Mouse (Mus musculus): ENCODE measurements around the gene Zfp11.

Gene Zfp11

DNA sequence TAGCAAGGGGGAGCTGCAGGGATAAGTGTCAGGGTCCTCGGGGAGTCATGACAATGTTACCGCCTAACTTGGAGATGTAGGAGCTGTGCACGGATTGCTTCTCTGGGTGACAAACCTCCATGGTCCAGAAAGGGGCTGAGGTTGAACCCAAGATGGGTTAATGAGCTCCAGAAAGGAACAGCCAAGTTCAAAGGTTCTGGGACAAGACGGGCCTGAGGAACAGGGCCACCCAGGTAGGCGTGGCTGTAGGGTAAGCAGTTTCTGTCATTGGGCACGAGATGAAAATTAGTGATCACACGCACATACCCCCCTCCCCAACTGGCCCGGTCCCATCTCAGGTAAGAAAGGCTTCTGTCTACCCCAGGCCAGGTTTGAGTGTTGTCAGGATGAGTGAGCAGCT is 62.4 kb downstream of the Zfp11 start:
- no peak for DNase-seq
